Mouse (Mus musculus): ENCODE measurements around the gene Chil4. TPM values are rescaled to one million over a fixed set of nuclear protein-coding genes. Genes with fewer than 3 reads are reported as not detected.
"Not testable (repeated sequence)": the region's sequence is repeated elsewhere in the genome, so short reads cannot be mapped to it uniquely, and the experiment has no call there.

The Chil4 gene
- polyA plus RNA-seq (2014; fragmentation: Nextera tagmentation; extraction: Ambion mirVana) = not detected in 2 replicates

DNA sequence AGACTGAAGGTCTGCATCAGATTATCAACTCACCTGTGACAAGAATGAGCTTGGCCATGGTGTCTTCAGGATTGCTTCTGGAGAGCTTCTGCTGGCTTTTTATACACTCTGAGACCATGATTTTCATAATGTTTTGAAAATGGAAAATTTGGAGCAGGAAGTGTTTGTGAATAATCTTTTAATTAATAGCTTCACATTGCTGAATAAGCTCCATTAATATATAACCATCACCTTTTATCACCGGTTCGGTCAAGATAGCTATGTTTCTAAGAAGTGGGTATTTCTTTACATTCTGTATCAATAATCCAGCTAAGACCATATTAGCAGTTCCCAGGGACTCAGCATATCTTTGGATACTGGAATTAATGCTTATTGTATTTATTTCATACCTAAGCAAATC, at the start of gene Chil4:
Gene Chil4 (minus strand): TSS at position 101 of the 400 bp plus-strand sequence.
- Histone ChIP-seq H3K4me3 (ENCODE audit: low read depth, low read length) (no peak within 1 kb of the TSS), H3K36me3 (ENCODE audit: control insufficient read depth, insufficient read depth, low read length) (no peaks in the 10 kb centered on the region), H3K4me2 (ENCODE audit: low read depth, low read length, severe bottlenecking) (no peak within 1 kb of the TSS), H3K9ac (ENCODE audit: low read length) (no peak within 1 kb of the TSS), H3K9me3 (ENCODE audit: control insufficient read depth, low read length) (no peaks in the 10 kb centered on the region), H3K27me3 (ENCODE audit: control insufficient read depth, insufficient read depth, low read length) (no peaks in the 10 kb centered on the region), H3K27ac (ENCODE audit: low read depth, low read length) (no peak within 1 kb of the TSS), H3K4me1 (replicated peaks; ENCODE audit: control insufficient read depth, insufficient read depth, low read length) (no peaks in the 10 kb centered on the region)
- ATAC-seq (replicated peaks; ENCODE audit: low FRiP score) = no peak
- no peak for DNase-seq (ENCODE audit: low spot score)
- WGBS = 93% methylated on average over 2 of the region's 2 CpGs

DNA sequence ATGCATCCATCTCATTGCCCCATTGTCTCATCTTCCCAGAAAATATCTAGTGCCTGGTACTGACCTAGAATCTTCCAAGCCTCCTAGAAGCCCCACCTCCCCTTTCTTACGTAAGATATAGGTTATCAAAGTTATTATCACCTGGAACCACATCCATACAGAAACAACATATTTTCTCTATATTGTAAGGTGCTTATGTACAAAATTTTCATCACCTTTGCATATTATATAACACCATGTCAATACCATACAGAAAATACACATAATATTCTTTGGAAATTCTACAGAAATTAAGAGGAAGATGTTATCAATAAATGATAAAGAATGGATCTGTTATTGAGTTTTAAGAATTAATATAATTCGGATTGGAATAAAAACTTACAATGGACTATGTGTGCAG, 46.5 kb upstream of the Chil4 start:
- 89% methylated on average over 2 of the region's 2 CpGs for WGBS

DNA sequence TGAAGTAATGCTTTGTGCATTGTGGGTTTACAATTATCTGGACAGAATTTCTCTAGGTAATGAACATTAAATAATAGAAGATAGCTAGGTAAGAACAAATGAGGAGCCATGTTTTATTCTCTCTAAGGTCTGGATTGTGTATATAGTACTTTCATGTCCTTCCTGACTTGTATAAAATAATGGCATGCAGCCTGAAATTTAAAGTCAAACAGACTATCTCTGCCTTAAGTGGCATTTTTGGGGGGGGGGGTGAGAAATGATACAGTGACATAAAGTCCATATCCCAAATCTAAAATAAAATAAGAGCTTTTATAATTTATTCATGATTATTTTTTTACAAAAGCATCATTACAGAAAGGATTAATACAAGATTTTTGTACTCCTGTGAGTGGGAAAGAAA, 45.5 kb upstream of the Chil4 start:
- Histone ChIP-seq H3K27me3 (ENCODE audit: control insufficient read depth, insufficient read depth, low read length) (no peaks in the 10 kb centered on the region), H3K9me3 (ENCODE audit: control insufficient read depth, low read length) (no peaks in the 10 kb centered on the region), H3K27ac (ENCODE audit: low read depth, low read length) (no peak overlapping the region), H3K36me3 (ENCODE audit: control insufficient read depth, insufficient read depth, low read length) (no peaks in the 10 kb centered on the region), H3K4me2 (ENCODE audit: low read depth, low read length, severe bottlenecking) (no peak overlapping the region), H3K4me3 (ENCODE audit: low read depth, low read length) (no peak overlapping the region), H3K9ac (ENCODE audit: low read length) (no peak overlapping the region), H3K4me1 (replicated peaks; ENCODE audit: control insufficient read depth, insufficient read depth, low read length) (no peaks in the 10 kb centered on the region)
- ATAC-seq (replicated peaks; ENCODE audit: low FRiP score) (no peak), DNase-seq (ENCODE audit: low spot score) (no peak)

More for the DNA sequence above, 46.5 kb upstream of the Chil4 start:
- Histone ChIP-seq H3K4me1 (replicated peaks; ENCODE audit: control insufficient read depth, insufficient read depth, low read length) (no peaks in the 10 kb centered on the region), H3K9me3 (ENCODE audit: control insufficient read depth, low read length) (no peaks in the 10 kb centered on the region), H3K27ac (ENCODE audit: low read depth, low read length) (no peak overlapping the region), H3K36me3 (ENCODE audit: control insufficient read depth, insufficient read depth, low read length) (no peaks in the 10 kb centered on the region), H3K27me3 (ENCODE audit: control insufficient read depth, insufficient read depth, low read length) (no peaks in the 10 kb centered on the region), H3K4me2 (ENCODE audit: low read depth, low read length, severe bottlenecking) (no peak overlapping the region), H3K4me3 (ENCODE audit: low read depth, low read length) (no peak overlapping the region), H3K9ac (ENCODE audit: low read length) (no peak overlapping the region)
- no peak for ATAC-seq (replicated peaks; ENCODE audit: low FRiP score)
- no peak for DNase-seq (ENCODE audit: low spot score)

DNA sequence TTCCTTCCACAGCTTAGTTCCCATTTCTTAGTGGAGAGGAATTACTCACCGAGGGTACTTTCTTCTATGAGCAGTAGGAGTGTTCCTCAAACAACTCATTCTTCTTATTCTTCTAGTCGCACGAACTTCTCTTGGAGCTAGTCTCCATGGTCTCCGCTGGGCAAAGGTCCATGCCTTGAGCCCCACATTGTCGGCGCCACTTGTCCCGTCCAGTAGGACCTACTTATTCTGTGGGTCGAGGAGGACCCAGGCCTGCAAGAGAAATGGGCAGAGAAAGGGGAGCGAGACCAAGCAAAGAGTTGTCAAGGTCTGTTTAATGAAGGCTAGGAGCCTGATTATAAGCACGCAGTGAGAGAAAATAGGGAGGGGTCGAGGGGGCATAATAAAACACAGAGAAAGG, 37.8 kb upstream of the Chil4 start:
- DNase-seq (ENCODE audit: low spot score); H3K9ac ChIP-seq (ENCODE audit: low read length); ATAC-seq (replicated peaks; ENCODE audit: low FRiP score); H3K4me1 ChIP-seq (replicated peaks; ENCODE audit: control insufficient read depth, insufficient read depth, low read length); H3K4me3 ChIP-seq (ENCODE audit: low read depth, low read length); H3K27ac ChIP-seq (ENCODE audit: low read depth, low read length); H3K36me3 ChIP-seq (ENCODE audit: control insufficient read depth, insufficient read depth, low read length); H3K4me2 ChIP-seq (ENCODE audit: low read depth, low read length, severe bottlenecking); H3K27me3 ChIP-seq (ENCODE audit: control insufficient read depth, insufficient read depth, low read length): not testable (repeated sequence)
- 91% methylated on average over 11 of the region's 11 CpGs for WGBS
- H3K9me3 ChIP-seq (ENCODE audit: control insufficient read depth, low read length) = peaks cover 17% of the 10 kb centered on the region

DNA sequence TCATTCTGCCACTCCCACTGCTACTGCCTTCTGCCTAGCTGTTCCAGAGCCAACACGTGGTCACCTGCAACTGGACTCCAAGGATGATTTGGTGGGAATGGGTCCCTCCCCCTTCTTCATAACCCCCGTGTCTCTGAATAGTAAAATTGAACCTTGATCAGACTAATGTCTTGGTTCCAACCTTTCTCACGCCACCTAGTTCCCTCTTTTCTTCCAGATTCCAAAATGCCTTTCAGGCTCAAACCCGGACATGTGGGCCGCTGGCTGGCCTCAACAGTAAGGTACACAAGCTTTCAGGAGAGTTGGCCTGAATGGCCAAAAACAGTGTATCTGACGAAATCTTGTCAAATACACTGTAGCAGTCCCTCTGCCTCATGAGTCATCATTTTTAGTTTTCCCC, 33.4 kb upstream of the Chil4 start:
- Histone ChIP-seq H3K27ac (ENCODE audit: low read depth, low read length) (no peak overlapping the region), H3K4me3 (ENCODE audit: low read depth, low read length) (no peak overlapping the region), H3K9me3 (ENCODE audit: control insufficient read depth, low read length) (peaks cover 17% of the 10 kb centered on the region), H3K9ac (ENCODE audit: low read length) (no peak overlapping the region), H3K27me3 (ENCODE audit: control insufficient read depth, insufficient read depth, low read length) (no peaks in the 10 kb centered on the region), H3K4me2 (ENCODE audit: low read depth, low read length, severe bottlenecking) (no peak overlapping the region), H3K4me1 (replicated peaks; ENCODE audit: control insufficient read depth, insufficient read depth, low read length) (no peaks in the 10 kb centered on the region; the same call in 1 of the 2 replicates), H3K36me3 (ENCODE audit: control insufficient read depth, insufficient read depth, low read length) (no peaks in the 10 kb centered on the region)
- no peak for ATAC-seq (replicated peaks; ENCODE audit: low FRiP score)
- no peak for DNase-seq (ENCODE audit: low spot score)
- WGBS = 84% methylated on average over 6 of the region's 6 CpGs

DNA sequence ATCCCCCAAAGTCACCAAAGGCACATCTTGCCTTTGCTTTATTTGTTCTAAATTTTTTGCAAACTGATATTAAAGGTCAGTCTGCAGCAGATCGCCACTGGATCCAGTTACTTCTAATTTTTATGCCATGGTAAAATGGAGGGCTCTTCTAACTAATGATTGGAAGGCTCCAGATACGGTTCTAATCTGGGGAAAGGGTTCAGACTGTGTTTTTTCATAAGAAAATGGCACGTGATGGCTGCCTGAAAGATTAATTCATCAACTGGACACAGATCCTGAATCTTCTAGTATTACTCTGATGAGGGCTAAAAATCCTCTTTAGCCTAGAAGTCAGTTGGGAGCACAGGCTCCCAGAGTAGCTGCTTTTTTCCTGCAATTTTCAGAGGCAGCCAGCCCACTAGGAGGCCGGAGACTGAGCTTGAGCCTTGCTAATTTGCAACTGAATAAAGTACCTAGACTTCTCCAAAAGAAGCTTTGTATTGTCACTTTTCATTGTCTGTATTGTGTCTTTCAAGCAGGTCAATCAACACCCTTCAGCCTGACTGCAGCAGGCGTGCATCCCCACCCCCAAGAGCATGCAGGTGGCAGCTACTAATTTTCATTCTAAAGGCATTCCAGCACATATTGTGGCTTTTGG, 31.6 kb upstream of the Chil4 start:
- H3K27ac ChIP-seq (ENCODE audit: low read depth, low read length) = peak overlapping the region; percentile 12; the same call in 1 of the 2 replicates
- H3K36me3 ChIP-seq (ENCODE audit: control insufficient read depth, insufficient read depth, low read length); H3K4me3 ChIP-seq (ENCODE audit: low read depth, low read length); H3K27me3 ChIP-seq (ENCODE audit: control insufficient read depth, insufficient read depth, low read length); H3K4me1 ChIP-seq (replicated peaks; ENCODE audit: control insufficient read depth, insufficient read depth, low read length); H3K9ac ChIP-seq (ENCODE audit: low read length); DNase-seq (ENCODE audit: low spot score); H3K4me2 ChIP-seq (ENCODE audit: low read depth, low read length, severe bottlenecking): not testable (repeated sequence)
- peaks cover 15% of the 10 kb centered on the region for H3K9me3 ChIP-seq (ENCODE audit: control insufficient read depth, low read length)
- 35% methylated on average over 5 of the region's 5 CpGs for WGBS
- ATAC-seq (replicated peaks; ENCODE audit: low FRiP score) = peak; percentile 88

DNA sequence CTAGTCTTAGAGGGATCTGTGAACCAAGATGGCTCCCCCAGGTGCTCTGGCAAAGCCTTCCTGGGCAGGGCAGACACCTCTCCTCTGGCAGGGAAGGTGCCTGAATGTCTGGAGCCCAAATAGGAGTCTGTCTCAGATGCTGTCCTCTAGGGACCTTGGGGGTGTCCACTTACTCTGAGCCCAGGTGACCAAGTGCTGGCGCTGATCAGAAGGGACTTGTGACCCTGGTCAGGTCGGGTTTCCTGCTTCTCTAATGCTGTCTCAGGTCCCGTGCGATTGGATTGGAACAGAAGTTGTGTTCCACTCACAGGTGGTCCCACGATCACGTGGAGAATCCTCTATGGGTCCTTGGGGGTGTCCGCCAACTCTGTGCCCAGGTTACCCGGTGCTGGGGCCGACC, 28.1 kb upstream of the Chil4 start:
- H3K4me2 ChIP-seq (ENCODE audit: low read depth, low read length, severe bottlenecking); H3K9me3 ChIP-seq (ENCODE audit: control insufficient read depth, low read length); H3K4me3 ChIP-seq (ENCODE audit: low read depth, low read length); H3K27me3 ChIP-seq (ENCODE audit: control insufficient read depth, insufficient read depth, low read length); DNase-seq (ENCODE audit: low spot score); H3K36me3 ChIP-seq (ENCODE audit: control insufficient read depth, insufficient read depth, low read length); ATAC-seq (replicated peaks; ENCODE audit: low FRiP score); H3K9ac ChIP-seq (ENCODE audit: low read length); H3K4me1 ChIP-seq (replicated peaks; ENCODE audit: control insufficient read depth, insufficient read depth, low read length); H3K27ac ChIP-seq (ENCODE audit: low read depth, low read length): not testable (repeated sequence)
- 93% methylated on average over 9 of the region's 9 CpGs for WGBS

DNA sequence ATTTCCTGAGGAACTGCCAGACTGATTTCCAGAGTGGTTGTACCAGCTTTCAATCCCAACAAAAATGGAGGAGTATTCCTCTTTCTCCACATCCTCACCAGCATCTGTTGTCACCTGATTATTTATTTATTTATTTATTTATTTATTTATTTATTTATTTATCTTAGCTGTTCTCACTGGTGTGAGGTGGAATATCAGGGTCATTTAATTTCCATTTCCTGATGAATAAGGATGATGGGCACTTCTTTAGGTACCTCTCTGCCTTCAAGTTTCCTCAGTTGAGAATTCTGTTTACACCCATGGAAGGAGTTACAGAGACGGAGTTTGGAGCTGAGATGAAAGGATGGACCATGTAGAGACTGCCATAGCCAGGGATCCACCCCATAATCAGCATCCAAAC, 20.9 kb upstream of the Chil4 start:
- not testable (repeated sequence) for H3K27me3 ChIP-seq (ENCODE audit: control insufficient read depth, insufficient read depth, low read length); H3K9me3 ChIP-seq (ENCODE audit: control insufficient read depth, low read length); ATAC-seq (replicated peaks; ENCODE audit: low FRiP score); H3K27ac ChIP-seq (ENCODE audit: low read depth, low read length); H3K36me3 ChIP-seq (ENCODE audit: control insufficient read depth, insufficient read depth, low read length); DNase-seq (ENCODE audit: low spot score); H3K4me2 ChIP-seq (ENCODE audit: low read depth, low read length, severe bottlenecking); H3K9ac ChIP-seq (ENCODE audit: low read length); H3K4me3 ChIP-seq (ENCODE audit: low read depth, low read length); H3K4me1 ChIP-seq (replicated peaks; ENCODE audit: control insufficient read depth, insufficient read depth, low read length)
- 95% methylated on average over 1 of the region's 1 CpGs for WGBS

DNA sequence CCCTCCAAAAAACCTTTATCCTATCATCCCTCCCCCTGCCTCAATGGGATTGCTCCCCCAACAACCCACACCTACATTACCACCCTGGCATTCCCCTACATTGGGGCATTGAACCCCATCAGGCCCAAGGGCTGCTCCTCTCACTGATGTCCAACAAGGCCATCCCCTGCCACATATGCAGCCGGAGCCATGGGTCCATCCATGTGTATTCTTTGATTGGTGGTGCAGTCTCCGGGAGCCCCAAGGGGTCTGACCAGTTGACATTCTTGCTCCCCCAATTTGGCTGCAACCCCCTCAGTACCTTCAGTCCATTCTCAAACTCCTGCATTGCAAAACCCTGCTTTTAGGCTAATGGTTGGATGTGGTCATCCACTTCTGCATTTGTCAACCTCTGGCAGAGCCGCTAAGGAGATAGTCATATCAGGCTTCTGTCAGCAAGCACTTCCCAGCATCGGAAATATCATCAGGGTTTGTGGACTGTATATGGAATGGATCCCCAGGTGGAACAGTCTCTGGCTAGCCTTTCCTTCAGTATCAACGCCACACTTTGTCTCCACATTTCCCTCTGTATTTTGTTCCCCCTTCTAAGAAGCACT, 20.0 kb upstream of the Chil4 start:
- Histone ChIP-seq H3K36me3 (ENCODE audit: control insufficient read depth, insufficient read depth, low read length) (no peaks in the 10 kb centered on the region), H3K4me1 (replicated peaks; ENCODE audit: control insufficient read depth, insufficient read depth, low read length) (no peaks in the 10 kb centered on the region), H3K4me3 (ENCODE audit: low read depth, low read length) (no peak overlapping the region), H3K27me3 (ENCODE audit: control insufficient read depth, insufficient read depth, low read length) (no peaks in the 10 kb centered on the region), H3K27ac (ENCODE audit: low read depth, low read length) (no peak overlapping the region), H3K4me2 (ENCODE audit: low read depth, low read length, severe bottlenecking) (no peak overlapping the region), H3K9me3 (ENCODE audit: control insufficient read depth, low read length) (peaks cover 2% of the 10 kb centered on the region), H3K9ac (ENCODE audit: low read length) (no peak overlapping the region; the same call in 1 of the 2 replicates)
- WGBS = 91% methylated on average over 5 of the region's 5 CpGs
- ATAC-seq (replicated peaks; ENCODE audit: low FRiP score) = peak; percentile 61
- no peak for DNase-seq (ENCODE audit: low spot score)
